Mouse (Mus musculus) embryonic facial prominence, embryonic 10.5 days (tissue): ENCODE results near the gene Pla2g7. TPM values are rescaled to one million over a fixed set of nuclear protein-coding genes. Genes with fewer than 3 reads are reported as not detected.
"Not testable (repeated sequence)": the region's sequence is repeated elsewhere in the genome, so short reads cannot be mapped to it uniquely, and the experiment has no call there.

Source experiments
- DNase-seq: peaks from one replicate; pipeline ENCODE4 v3.0.0-alpha.2; 2017; ENCODE audit warnings: low spot score
- H3K27ac ChIP-seq: fragments of 300-500 bp; sonication (generic); replicated peaks from 2 replicates; pipeline ENCODE4 v1.5.1; 2016; ENCODE audit warnings: mild to moderate bottlenecking
- H3K27me3 ChIP-seq: fragments of 300-500 bp; sonication (generic); replicated peaks from 2 replicates; pipeline ENCODE4 v1.6.1; 2016; ENCODE audit warnings: low read depth, mild to moderate bottlenecking; ENCODE audit not compliant: poor library complexity, severe bottlenecking
- H3K36me3 ChIP-seq: fragments of 300-500 bp; sonication (generic); replicated peaks from 2 replicates; pipeline ENCODE4 v1.6.1; 2016; ENCODE audit warnings: mild to moderate bottlenecking, moderate library complexity
- H3K4me1 ChIP-seq: fragments of 300-500 bp; sonication (generic); 2 replicates; pipeline ENCODE4 v1.6.1; 2016
- H3K4me3 ChIP-seq: fragments of 300-500 bp; sonication (generic); 2 replicates; pipeline ENCODE4 v1.5.1; 2016; ENCODE audit warnings: mild to moderate bottlenecking, moderate library complexity
- H3K9me3 ChIP-seq: fragments of 300-500 bp; sonication (generic); 2 replicates; pipeline ENCODE4 v1.6.1; 2016; ENCODE audit warnings: mild to moderate bottlenecking
- WGBS: fragments of 180-500 bp; shearing (Covaris S2); methylation state at CpG from one replicate; pipeline ENCODE4 v1.1.7; 2016; 5-methylcytosine and 5-hydroxymethylcytosine counted together
- polyA plus RNA-seq: library from polyadenylated mRNA; unstranded; fragments of >200 nt; fragmentation: Nextera tagmentation; extraction: Ambion mirVana; gene quantifications from 2 replicates; pipeline ENCODE4 v1.2.1, GENCODE M21; 2016

Pla2g7 gene
- polyA plus RNA-seq, result 5.0 and 5.1 TPM in 2 replicates

DNA sequence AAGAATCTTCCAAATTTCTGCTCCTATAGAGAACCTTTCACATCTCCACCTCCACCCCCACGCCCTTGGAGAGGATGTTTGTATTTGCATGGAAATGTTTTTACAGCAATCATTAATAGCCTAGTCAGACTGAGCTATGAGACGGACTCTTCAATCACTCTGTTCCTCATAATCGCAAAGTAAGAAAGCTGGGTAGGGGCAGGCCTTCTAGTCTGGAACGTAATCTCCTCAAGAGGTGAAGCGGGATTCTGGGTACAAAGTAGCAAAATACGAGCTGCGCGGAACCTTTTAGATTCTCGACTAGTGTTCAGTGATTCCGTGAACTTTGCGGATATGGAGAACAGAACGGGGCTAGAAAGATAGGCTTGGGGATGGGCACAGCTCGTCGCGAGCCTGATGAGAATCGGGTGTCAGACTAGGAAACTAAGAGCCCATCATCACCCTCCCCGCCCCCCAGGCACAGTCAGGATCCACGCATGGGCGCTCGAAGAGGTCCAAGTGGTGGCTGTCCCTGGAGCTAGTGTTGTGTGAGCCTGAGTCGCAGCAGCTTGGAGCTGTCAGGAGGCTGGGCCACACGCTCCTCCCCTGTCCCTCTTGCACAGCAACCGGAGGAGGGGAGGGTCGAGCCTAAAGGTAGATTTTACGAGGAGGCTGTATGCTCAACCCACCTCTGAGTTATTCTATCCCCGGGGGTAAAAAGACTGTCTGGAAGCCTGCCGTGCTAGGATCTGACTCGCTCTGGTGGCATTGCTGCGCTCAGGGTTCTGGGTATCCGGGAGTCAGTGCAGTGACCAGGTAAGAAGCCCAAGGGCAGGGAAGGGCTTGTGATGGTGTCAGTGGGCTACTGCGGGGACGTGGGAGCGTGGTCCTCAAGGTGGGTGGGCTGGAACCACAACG is at the start of gene Pla2g7:
Pla2g7 (plus strand) TSS at position 107 of the 897 bp plus-strand sequence.
- Histone ChIP-seq H3K4me1 (peaks cover 17% of the 10 kb centered on the region), H3K4me3 (peak within 1 kb of the TSS; percentile 65), H3K36me3 (no peaks in the 10 kb centered on the region), H3K9me3 (no peaks in the 10 kb centered on the region), H3K27ac (peak within 1 kb of the TSS; percentile 66), H3K27me3 (peaks cover 9% of the 10 kb centered on the region; the same call in 1 of the 2 replicates)
- DNase-seq, result peak; percentile 71
- WGBS, result under 1% methylated on average over 34 of the region's 34 CpGs

DNA sequence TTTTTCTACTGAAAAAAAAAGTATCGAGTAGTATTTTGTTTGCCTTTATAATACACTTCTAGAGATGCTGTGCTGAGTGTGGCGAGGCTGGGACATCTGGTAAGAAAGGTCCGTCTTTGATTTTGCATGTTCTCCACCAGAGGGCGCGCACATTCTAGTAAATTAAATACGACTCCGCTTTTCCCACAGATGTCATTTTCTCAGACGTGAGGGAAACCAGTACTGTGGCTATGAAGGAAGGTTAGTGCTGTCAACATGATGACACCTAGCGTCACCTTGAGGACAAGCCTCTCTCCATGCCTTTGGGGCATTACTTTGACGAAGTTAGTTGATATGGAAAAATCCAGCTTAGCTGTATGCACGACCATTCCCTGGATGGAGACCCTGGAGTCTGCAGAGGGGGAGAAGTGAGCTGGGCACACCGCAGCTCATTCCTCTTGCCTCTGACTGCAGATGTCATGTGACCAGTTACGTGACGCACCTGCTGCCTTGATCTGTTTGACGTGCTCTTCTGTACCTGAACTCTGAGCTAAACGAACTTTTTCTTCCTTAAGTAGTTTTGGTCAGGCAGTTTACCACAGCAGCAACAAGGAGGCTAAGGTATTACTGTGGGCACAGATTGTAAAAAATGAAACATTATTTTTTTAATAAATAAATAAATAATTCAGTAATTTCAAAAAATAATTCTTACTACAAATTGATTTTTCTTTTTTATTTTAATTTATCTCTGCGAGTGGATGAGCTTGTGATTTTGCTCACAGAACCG is 49.1 kb upstream of the Pla2g7 start:
- 30% methylated on average over 18 of the region's 18 CpGs for WGBS
- Histone ChIP-seq H3K9me3 (no peaks in the 10 kb centered on the region), H3K36me3 (no peaks in the 10 kb centered on the region), H3K4me3 (no peak overlapping the region), H3K27me3 (peaks cover 3% of the 10 kb centered on the region; the same call in 1 of the 2 replicates), H3K4me1 (no peaks in the 10 kb centered on the region), H3K27ac (no peak overlapping the region)
- peak; percentile 74 for DNase-seq

DNA sequence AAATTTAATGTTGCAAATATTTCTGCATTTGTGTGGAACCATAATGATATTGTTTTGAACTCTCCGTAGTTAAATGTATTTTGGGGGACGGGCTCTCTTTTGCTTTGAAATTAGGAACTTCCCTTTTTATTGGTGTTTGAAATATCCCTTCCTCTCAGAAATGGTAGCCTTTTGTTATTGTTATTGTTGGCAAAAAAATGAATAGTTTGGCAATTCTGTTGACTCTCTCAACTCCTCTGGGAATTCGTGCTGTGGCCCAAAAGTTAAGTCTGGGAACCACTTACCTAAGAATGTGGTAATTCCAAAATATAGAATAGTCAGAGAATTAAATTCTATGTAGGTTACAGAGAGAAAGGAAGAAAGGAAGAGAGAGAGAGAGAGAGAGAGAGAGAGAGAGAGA is 47.7 kb upstream of the Pla2g7 start:
- Histone ChIP-seq H3K4me1 (no peaks in the 10 kb centered on the region), H3K36me3 (no peaks in the 10 kb centered on the region), H3K4me3 (no peak overlapping the region), H3K27me3 (peaks cover 3% of the 10 kb centered on the region; the same call in 1 of the 2 replicates), H3K9me3 (no peaks in the 10 kb centered on the region), H3K27ac (no peak overlapping the region)
- DNase-seq, result no peak
- 89% methylated on average over 3 of the region's 3 CpGs for whole genome bisulfite sequencing

DNA sequence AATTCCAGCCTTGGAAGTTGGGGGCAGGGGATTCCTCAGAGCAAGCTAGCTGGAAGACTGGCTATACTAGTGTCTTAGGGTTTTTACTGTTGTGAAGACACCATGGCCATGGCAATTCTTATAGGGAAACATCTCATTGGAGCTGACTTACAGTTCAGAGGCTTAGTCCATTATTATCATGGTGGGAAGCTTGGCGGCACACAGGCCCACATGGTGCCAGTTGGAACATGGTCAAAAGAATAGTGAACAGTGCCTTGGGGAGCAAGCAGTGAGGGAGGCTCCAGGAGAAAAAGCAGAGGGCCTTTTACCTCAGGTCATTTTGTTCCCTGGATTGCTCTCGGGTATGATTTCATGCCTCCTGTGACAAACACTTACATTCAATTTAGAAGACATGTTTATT is 37.4 kb upstream of the Pla2g7 start:
- 89% methylated on average over 2 of the region's 2 CpGs for whole genome bisulfite sequencing
- no peak for DNase-seq

DNA sequence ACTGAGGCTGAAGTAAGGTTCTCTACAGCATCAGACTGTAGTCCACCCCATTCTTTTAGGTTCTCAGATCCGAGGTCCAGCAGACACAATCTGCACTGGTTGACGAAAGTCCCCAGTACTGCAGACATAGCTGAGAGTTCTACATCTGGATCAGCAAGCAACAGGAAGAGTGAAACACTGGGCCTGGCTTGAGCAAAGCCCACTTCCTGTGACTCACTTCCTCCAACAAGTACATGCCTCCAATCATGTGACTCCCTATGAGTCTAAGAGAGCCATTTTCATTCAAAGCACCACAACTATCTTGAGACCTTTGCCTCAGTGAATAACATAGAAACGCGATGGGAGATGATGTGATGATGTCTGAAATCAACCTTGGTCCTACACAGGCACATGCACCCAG is 36.7 kb upstream of the Pla2g7 start:
- no peak overlapping the region for H3K4me3 ChIP-seq
- no peak for DNase-seq
- H3K27ac ChIP-seq, result no peak overlapping the region
- 0 out of 2 replicates have a peak, but pooled peaks cover 6% of the 10 kb centered on the region for H3K27me3 ChIP-seq
- H3K36me3 ChIP-seq, result no peaks in the 10 kb centered on the region
- 0 out of 2 replicates have a peak, but pooled peaks cover 3% of the 10 kb centered on the region for H3K9me3 ChIP-seq
- H3K4me1 ChIP-seq, result peaks cover 12% of the 10 kb centered on the region
- WGBS, result 92% methylated on average over 4 of the region's 4 CpGs

More for the DNA sequence above, 37.4 kb upstream of the Pla2g7 start:
- no peaks in the 10 kb centered on the region for H3K36me3 ChIP-seq
- no peak overlapping the region for H3K27ac ChIP-seq
- no peaks in the 10 kb centered on the region for H3K27me3 ChIP-seq
- 0 out of 2 replicates have a peak, but pooled peaks cover 3% of the 10 kb centered on the region for H3K9me3 ChIP-seq
- H3K4me1 ChIP-seq, result peaks cover 12% of the 10 kb centered on the region
- H3K4me3 ChIP-seq, result no peak overlapping the region

DNA sequence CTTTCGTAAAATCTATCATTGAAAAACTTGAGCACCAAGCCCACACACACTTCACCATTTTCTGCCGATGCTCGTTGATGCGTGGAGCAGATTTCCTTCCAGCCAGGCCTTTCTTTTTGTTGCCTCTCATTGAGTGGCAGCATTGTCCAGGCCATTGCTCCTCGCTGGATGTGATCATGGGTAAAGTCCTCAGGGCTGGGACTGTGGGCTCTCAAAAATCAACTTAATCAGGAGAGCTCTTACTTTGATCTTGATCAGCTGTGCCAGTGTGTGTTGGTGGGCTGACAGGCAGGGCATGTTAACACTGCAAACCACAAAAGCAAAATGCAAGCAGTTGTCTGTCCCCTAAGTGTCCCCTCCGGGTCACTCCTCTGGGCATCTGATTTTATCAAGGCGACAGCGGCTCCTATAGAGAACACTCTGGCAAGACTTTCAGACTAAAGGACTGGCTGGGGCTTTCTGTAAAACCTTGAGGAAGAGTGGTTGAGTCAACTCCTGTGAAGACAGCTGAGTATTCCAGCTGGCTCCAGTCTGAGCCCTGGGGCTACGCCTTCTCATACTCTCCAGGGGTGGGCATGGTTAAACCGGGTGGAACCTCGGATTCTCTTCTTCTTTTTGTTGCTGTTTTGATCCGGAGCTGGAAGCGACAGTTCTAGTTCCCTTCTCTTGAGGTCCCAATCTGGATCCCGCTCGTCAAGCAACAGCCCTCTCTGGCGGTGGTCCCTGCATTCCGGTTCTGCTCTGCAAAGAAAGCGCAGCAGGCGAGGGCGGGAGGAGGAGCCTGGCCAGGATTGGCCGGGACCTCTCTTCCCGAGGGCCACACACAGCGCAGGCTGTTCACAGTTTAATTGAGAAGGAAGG is 33.3 kb upstream of the Pla2g7 start:
- H3K4me1 ChIP-seq, result peaks cover 12% of the 10 kb centered on the region
- peak overlapping the region; percentile 47 for H3K4me3 ChIP-seq
- peak overlapping the region; percentile 77 for H3K27ac ChIP-seq
- H3K27me3 ChIP-seq, result 0 out of 2 replicates have a peak, but pooled peaks cover 8% of the 10 kb centered on the region
- 12% methylated on average over 23 of the region's 23 CpGs for whole genome bisulfite sequencing
- no peaks in the 10 kb centered on the region for H3K9me3 ChIP-seq
- H3K36me3 ChIP-seq, result no peaks in the 10 kb centered on the region
- peak; percentile 85 for DNase-seq

DNA sequence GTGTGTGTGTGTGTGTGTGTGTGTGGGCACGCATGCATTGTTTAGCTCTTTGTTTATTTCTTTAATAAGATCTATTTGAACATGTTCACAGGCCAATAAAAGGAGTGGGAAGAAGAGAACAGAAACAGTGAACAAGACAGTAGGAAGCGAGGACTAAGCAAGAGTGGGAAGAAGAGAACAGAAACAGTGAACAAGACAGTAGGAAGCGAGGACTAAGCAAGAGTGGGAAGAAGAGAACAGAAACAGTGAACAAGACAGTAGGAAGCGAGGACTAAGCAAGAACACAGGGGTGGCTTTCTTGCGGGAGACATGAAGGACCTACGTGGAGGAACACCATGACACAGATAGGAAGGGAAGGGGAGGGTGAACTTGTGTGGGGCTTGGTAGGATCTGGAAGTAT is 31.1 kb upstream of the Pla2g7 start:
- H3K27ac ChIP-seq, DNase-seq: not testable (repeated sequence)
- peaks cover 12% of the 10 kb centered on the region for H3K4me1 ChIP-seq

DNA sequence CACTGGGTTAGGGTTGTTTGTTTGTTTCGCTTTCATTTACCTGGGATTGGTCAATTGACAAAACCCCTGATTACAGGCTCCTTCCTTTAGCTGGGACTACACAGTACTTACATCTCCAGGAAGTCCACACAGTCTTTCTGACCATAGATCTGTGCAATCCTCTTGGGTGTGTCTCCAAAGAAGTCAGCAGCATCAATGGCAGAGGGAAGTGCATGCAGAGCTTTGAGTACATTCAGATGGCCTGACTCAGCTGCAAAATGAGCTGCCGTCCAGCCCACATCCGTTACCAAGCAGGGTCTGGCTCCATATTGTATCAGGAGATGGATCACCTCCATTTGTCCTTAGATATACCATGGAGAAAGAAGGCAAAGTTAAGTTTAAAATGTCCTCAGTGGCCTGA is 29.1 kb upstream of the Pla2g7 start:
- 87% methylated on average over 3 of the region's 3 CpGs for WGBS
- no peak overlapping the region for H3K4me3 ChIP-seq

More for the DNA sequence above, 31.1 kb upstream of the Pla2g7 start:
- H3K9me3 ChIP-seq, H3K4me3 ChIP-seq, H3K27me3 ChIP-seq, H3K36me3 ChIP-seq: not testable (repeated sequence)
- WGBS, result 91% methylated on average over 6 of the region's 6 CpGs

DNA sequence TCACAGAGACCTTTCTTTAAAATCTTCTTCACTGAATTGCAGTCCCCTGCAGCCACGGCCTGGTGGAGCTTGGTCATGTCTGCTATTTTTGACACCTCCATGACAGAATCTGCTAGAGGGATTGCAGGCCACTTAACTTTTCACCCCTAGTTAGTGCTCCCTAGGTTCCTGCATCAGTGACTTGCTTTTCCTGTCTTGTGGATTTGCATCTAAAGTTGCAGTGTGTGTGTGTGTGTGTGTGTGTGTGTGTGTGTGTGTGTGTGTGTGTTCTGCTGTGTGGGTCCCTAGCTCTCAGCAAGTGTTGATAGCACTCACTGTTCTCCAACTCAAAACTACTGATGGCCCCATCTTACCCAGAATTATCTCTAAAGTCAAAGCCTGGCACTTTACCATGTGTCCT is 24.4 kb upstream of the Pla2g7 start, which contains the start of gene Ankrd66:
Ankrd66 (minus strand) TSS at position 101 of the 400 bp plus-strand sequence.
- DNase-seq, result no peak
- no peak within 1 kb of the TSS for H3K4me3 ChIP-seq
- no peak within 1 kb of the TSS for H3K27ac ChIP-seq
- no peaks in the 10 kb centered on the region for H3K27me3 ChIP-seq
- no peaks in the 10 kb centered on the region for H3K9me3 ChIP-seq
- H3K36me3 ChIP-seq, result no peaks in the 10 kb centered on the region
- 70% methylated on average over 1 of the region's 1 CpGs for WGBS
- H3K4me1 ChIP-seq, result no peaks in the 10 kb centered on the region

More for the DNA sequence above, 29.1 kb upstream of the Pla2g7 start:
- H3K9me3 ChIP-seq, result no peaks in the 10 kb centered on the region
- peaks cover 12% of the 10 kb centered on the region for H3K4me1 ChIP-seq
- no peak overlapping the region for H3K27ac ChIP-seq
- no peaks in the 10 kb centered on the region for H3K36me3 ChIP-seq
- 0 out of 2 replicates have a peak, but pooled peaks cover 8% of the 10 kb centered on the region for H3K27me3 ChIP-seq
- DNase-seq, result no peak

DNA sequence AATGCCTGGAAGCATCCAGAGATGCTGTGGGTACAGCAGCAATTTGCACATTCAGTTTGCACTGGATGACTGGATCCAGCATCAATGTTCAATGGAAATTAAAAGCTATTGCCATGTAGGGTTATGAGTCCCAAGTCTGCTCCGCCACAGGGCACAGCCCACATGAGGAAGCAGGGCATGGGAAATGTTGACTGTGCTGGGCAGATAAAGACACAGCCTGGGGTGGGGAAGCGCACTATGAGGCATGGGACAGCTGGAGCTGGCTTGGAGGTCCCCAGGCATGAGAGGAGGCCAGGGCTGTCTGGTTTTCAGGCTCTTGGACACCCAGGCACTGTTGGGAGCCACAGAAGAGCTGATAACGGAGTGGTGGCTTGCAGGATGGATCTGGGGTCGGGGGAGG is 23.9 kb upstream of the Pla2g7 start:
- no peak for DNase-seq
- Histone ChIP-seq H3K36me3 (no peaks in the 10 kb centered on the region), H3K4me3 (no peak overlapping the region), H3K27me3 (no peaks in the 10 kb centered on the region), H3K27ac (no peak overlapping the region), H3K4me1 (no peaks in the 10 kb centered on the region), H3K9me3 (no peaks in the 10 kb centered on the region)
- 89% methylated on average over 4 of the region's 4 CpGs for WGBS

DNA sequence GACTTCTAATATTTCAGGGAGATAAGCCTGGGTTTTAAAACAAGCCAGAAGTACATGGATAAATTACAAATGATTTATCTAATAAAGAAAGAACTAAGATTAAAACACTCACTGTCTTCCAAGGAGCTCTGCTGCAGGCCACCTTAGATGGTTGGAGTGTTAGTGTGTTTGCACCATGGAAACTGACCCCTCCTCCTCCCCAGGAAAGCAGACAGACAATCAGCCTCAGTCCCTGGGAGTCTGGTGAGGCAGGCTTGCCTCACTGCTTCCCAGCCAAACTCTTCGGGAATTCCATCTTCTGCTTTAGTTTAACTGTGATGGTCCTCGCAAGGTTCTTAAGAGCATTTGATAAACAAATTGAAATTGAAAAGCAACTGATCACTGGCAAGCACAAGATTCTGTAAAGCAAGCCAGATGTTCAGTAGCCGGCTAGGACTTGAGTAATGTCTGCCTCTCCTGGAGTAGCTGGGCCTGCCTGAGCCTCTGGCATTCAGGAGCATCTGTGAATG is 16.7 kb upstream of the Pla2g7 start:
- peak; percentile 30 for DNase-seq
- Histone ChIP-seq H3K9me3 (no peaks in the 10 kb centered on the region), H3K36me3 (no peaks in the 10 kb centered on the region), H3K4me3 (no peak overlapping the region), H3K4me1 (peaks cover 13% of the 10 kb centered on the region), H3K27ac (0 out of 2 replicates have a peak overlapping the region, but pooled peaks have one; percentile 19), H3K27me3 (no peaks in the 10 kb centered on the region)
- WGBS, result 36% methylated on average over 3 of the region's 3 CpGs
